Mouse (Mus musculus): ENCODE measurements around the gene Gtsf2.

The Gtsf2 gene

GRCm38 (mm10) chr15:103393577-103393976, 54.7 kb downstream of the Gtsf2 start:
- DNase-seq (ENCODE audit: low read depth, low spot score) = no peak
